Mouse (Mus musculus): ENCODE results near the gene Sh2d3c.

DNA sequence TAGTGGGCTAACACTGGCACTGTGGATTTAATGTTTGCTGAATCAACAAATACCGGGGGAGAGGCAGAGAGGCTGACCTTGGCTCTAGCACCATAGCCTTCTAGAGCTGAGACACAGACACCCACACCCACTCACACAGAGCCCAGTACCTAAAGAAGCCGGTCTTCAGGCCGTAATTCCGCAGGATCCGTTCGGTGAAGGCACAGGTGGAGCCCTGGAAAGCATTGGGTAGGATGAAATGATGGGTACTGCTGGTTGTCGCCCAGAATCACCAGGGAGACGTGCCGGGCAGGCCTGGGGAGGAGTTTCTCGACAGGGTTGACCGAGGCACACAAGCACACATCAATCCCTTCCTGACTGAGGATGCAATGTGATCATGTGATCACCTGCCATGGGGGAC lies 29.8 kb upstream of the Sh2d3c start:
- no peak for TF ChIP-seq POLR2A (IDR thresholded peaks at IDR 0.05; ENCODE audit: insufficient read depth, low read depth, low read length)
- TF ChIP-seq CTCF (IDR thresholded peaks at IDR 0.05; ENCODE audit: insufficient read depth, low read depth, low read length): no peak

Measured in olfactory bulb, adult 2 months (tissue).